Mouse (Mus musculus) CD4-positive naive resting alpha-beta T cell, adult 57 days (primary cell): ENCODE results near the gene Sprr2f. TPM values are rescaled to one million over a fixed set of nuclear protein-coding genes. Genes with fewer than 3 reads are reported as not detected.

Experiments
- total RNA-seq: library from RNA; stranded (reverse); gene quantifications from one replicate; pipeline ENCODE4 v1.2.4, GENCODE M21; 2023

Gene Sprr2f
- not detected for total RNA-seq

GRCm38 (mm10) chr3:92364887-92365286, at the start of gene Sprr2f:
Gene Sprr2f, plus strand, starts transcription at chr3:92365187.

GRCm38 (mm10) chr3:92316320-92316719, 48.7 kb upstream of the Sprr2f start, which contains the start of gene Sprr2b:
Gene Sprr2b, plus strand, starts transcription at chr3:92316620.

GRCm38 (mm10) chr3:92338840-92339239, 26.1 kb upstream of the Sprr2f start, which contains the start of gene Sprr2d:
Gene Sprr2d, plus strand, starts transcription at chr3:92339140.

GRCm38 (mm10) chr3:92351843-92352242, 13.1 kb upstream of the Sprr2f start, which contains the start of gene Sprr2e:
Gene Sprr2e, plus strand, starts transcription at chr3:92352143.

GRCm38 (mm10) chr3:92385385-92385784, 20.4 kb downstream of the Sprr2f start, which contains the start of gene Sprr2h:
Gene Sprr2h, plus strand, starts transcription at chr3:92385685.

GRCm38 (mm10) chr3:92407691-92408090, 42.7 kb downstream of the Sprr2f start, which contains the start of gene Sprr2i:
Gene Sprr2i, plus strand, starts transcription at chr3:92407991.

Other genes starting within 250 kb of the Sprr2f start
- not detected for gene Prr9, start 241.2 kb upstream of the Sprr2f start, total RNA-seq
- not detected for gene Lelp1, start 222.4 kb upstream of the Sprr2f start, total RNA-seq
- gene Sprr2a1, start 149.4 kb upstream of the Sprr2f start, total RNA-seq: not detected
- not detected for gene Sprr2a2, start 149.3 kb upstream of the Sprr2f start, total RNA-seq
- gene Sprr2a3, start 79.8 kb upstream of the Sprr2f start, total RNA-seq: not detected
- gene Sprr2b, start 48.6 kb upstream of the Sprr2f start, total RNA-seq: not detected
- gene Sprr2d, start 26.0 kb upstream of the Sprr2f start, total RNA-seq: not detected
- gene Sprr2e, start 13.0 kb upstream of the Sprr2f start, total RNA-seq: not detected
- not detected for gene Sprr2h, start 20.5 kb downstream of the Sprr2f start, total RNA-seq
- not detected for gene Sprr2i, start 42.8 kb downstream of the Sprr2f start, total RNA-seq
- gene Sprr2j-ps, start 52.9 kb downstream of the Sprr2f start, total RNA-seq: not detected
- 4.4 TPM for gene Gm9774, start 64.2 kb downstream of the Sprr2f start, total RNA-seq
- gene Sprr2k, start 67.4 kb downstream of the Sprr2f start, total RNA-seq: not detected
- not detected for gene Sprr1b, start 73.6 kb downstream of the Sprr2f start, total RNA-seq
- gene Sprr3, start 93.5 kb downstream of the Sprr2f start, total RNA-seq: not detected
- gene Sprr1a, start 120.7 kb downstream of the Sprr2f start, total RNA-seq: not detected
- not detected for gene Sprr4, start 135.3 kb downstream of the Sprr2f start, total RNA-seq
- not detected for gene 2310046K23Rik, start 169.3 kb downstream of the Sprr2f start, total RNA-seq
- not detected for gene Ivl, start 208.5 kb downstream of the Sprr2f start, total RNA-seq
- not detected for gene Smcp, start 223.8 kb downstream of the Sprr2f start, total RNA-seq
- not detected for gene 2210017I01Rik, start 242.3 kb downstream of the Sprr2f start, total RNA-seq